Mouse (Mus musculus): ENCODE measurements around the gene Cox19.
"Not testable (repeated sequence)": the region's sequence is repeated elsewhere in the genome, so short reads cannot be mapped to it uniquely, and the experiment has no call there.

The Cox19 gene

GRCm38 (mm10) chr5:139351134-139351533, at the start of gene Cox19:
Cox19 (minus strand) TSS chr5:139351418.
- DNase-seq (ENCODE audit: extremely low read depth, insufficient read length, low spot score) = no peak

DNA sequence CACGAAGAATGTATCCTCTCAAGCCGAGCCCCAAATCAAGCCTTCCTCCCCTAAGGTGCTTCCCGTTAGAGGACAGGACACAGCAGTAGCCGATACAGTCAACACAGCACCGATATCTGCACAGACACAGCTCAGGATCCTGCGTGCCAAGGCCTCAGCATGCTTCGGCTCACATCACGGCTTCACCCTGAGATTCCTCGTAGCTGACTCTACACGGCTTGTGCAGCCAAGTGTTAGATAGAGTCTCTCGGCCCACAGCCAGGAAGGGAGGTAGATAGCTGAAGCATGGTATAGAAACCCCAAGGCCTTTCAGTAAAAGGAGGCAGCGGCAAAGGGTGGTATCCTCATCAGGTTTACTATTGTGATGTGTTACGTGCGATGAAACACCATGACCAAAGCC, 48.8 kb upstream of the Cox19 start:
- DNase-seq (ENCODE audit: extremely low read depth, insufficient read length, low spot score) = no peak

- no peak for DNase-seq (ENCODE audit: extremely low read depth, insufficient read length, low spot score)
Observed at GRCm38 (mm10) chr5:139398786-139399185, 47.6 kb upstream of the Cox19 start.

GRCm38 (mm10) chr5:139397959-139398753, 46.9 kb upstream of the Cox19 start:
- DNase-seq (ENCODE audit: extremely low read depth, insufficient read length, low spot score) = peak; percentile 69

- DNase-seq (ENCODE audit: extremely low read depth, insufficient read length, low spot score) = no peak
Observed at GRCm38 (mm10) chr5:139397359-139397916, 46.2 kb upstream of the Cox19 start.

- no peak for DNase-seq (ENCODE audit: extremely low read depth, insufficient read length, low spot score)
Observed at GRCm38 (mm10) chr5:139395528-139395927, 44.3 kb upstream of the Cox19 start.

DNA sequence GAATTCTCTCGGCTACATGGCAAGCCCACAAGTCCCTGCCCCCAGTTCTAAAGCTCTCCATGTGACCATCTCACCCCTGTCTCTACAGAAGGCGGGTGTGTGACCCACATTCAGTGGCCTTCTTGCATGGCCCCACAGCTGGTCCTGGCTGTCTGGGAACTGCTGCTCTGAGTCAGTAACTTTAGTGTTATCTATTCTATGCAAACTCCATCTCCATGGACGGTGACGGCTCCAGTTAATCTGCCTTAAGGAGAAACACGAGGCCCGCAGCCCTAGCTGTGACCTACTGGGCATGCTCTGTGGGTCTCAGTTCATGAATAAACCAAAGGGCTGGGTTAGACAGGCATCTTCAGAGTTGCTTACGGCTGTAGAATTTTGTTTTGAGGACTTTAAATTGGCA, 43.2 kb upstream of the Cox19 start:
- DNase-seq (ENCODE audit: extremely low read depth, insufficient read length, low spot score) = no peak

DNA sequence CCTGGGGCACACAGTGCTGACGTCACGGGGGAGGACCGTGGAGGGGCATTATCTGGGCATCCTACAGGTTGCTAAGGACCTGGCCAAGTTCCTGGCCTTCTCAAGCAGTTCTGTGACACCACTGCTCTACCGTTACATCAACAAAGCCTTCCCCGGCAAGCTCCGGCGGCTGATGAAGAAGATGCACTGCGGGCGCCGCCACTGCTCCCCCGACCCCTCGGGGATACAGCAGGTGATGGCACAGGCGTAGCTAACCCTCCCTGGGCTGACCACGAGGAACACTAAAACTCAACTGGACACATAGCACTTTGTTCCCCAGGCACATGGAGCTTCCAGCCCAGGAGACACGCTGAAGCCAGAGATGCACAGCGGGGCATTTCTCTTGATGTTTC, 42.0 kb upstream of the Cox19 start:
- no peak for DNase-seq (ENCODE audit: extremely low read depth, insufficient read length, low spot score)

DNA sequence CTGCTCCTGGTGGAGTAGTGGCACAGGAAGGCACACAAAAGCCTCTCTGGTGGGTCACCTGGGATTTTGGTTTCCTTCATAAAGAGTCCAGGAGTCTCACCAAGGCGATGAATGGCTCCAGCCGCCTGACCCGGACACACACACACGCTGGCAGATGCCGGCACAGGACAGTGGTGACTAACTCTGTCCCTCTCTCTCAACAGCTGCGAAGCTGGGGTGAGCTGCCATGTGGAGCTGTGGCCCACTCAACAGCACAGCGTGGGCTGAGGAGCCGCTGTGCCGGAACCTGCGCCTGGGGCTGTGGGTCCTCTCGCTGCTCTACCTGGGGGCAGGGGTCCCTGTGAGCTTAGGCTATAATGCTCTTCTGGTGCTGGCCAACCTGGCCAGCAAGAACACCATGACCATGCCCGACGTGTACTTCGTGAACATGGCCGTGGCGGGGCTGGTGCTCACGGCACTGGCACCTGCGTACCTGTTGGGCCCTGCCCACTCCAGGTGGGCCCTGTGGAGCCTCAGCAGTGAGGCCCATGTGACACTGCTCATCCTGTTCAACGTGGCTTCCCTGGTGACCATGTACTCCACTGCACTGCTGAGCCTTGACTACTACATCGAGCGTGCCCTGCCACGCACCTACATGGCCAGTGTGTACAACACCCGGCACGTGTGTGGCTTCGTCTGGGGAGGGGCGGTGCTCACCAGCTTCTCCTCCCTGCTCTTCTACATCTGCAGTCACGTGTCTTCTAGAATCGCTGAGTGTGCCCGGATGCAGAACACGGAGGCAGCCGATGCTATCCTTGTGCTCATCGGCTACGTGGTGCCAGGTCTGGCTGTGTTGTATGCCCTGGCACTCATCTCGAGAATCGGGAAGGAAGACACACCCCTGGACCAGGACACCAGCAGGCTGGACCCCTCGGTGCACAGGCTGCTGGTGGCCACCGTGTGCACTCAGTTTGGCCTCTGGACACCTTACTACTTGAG, 41.3 kb upstream of the Cox19 start:
- DNase-seq (ENCODE audit: extremely low read depth, insufficient read length, low spot score) = no peak

- no peak for DNase-seq (ENCODE audit: extremely low read depth, insufficient read length, low spot score)
Observed at GRCm38 (mm10) chr5:139391309-139391990, 40.2 kb upstream of the Cox19 start.

- not testable (repeated sequence) for DNase-seq (ENCODE audit: extremely low read depth, insufficient read length, low spot score)
Observed at GRCm38 (mm10) chr5:139390324-139391119, 39.3 kb upstream of the Cox19 start.

GRCm38 (mm10) chr5:139389676-139390061, 38.5 kb upstream of the Cox19 start:
- DNase-seq (ENCODE audit: extremely low read depth, insufficient read length, low spot score) = peak; percentile 71

- DNase-seq (ENCODE audit: extremely low read depth, insufficient read length, low spot score) = no peak
Observed at GRCm38 (mm10) chr5:139388694-139389675, 37.8 kb upstream of the Cox19 start.

- no peak for DNase-seq (ENCODE audit: extremely low read depth, insufficient read length, low spot score)
Observed at GRCm38 (mm10) chr5:139388195-139388570, 37.0 kb upstream of the Cox19 start.

DNA sequence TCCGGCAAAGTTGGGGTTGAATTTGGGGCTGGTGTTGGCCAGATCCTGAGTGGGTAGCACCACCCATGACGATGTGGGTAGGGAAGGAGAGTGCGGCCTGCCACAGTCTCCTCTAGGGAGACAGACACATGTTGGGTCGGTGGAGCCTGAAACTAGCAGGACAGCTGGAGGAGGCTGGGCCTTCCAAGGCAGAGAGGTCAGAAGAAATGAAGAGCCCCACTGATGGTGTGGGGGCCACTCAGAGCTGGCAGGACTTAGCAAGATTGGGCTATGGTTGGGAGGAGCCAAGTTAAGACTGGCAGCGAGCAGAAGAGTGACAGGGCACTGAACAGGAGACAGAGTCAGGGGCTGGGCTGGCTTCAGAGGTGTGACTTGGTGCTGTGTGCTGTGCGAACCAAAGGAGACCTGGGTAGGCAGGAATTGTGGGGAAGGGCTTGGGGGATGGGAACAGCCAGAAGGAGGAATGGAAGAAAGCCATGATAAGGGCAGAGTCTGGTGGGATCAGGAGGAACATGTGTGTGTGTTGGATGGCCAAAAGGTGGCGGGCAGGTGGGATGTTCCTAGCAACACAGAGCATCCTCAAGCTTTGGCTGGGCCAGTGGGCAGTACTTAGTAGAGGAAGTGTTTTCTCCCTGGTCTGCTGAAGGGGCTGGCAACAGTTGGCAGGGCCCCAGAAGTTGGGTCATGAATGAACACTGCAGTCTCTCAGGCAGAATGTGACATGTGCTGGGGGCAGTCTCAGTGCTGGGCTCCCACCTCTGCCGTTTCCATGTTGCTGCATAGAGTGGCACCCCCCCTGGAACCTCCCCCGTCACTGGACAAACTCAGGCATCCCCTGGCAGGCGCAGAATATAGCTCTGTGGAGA, 36.3 kb upstream of the Cox19 start:
- no peak for DNase-seq (ENCODE audit: extremely low read depth, insufficient read length, low spot score)

DNA sequence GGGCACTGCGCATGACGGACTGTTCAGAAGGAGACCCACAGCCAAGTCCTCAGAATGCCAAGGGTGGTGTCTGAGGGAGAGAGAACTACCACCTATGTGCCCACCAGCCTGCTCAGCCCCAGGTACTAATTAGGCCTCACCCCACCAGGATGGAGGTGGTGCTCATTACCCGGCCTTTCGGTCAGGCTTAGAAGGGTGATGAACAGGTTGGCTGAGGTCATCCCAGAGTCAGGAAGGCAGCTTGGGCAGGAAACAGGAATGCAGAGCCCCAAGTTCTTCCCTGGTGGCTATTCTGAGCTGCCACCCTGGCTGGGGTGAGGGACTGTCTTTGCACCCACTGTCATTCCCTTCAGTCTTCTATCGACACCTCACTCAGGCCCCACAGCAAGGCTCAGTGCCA, 34.8 kb upstream of the Cox19 start:
- no peak for DNase-seq (ENCODE audit: extremely low read depth, insufficient read length, low spot score)

- DNase-seq (ENCODE audit: extremely low read depth, insufficient read length, low spot score) = no peak
Observed at GRCm38 (mm10) chr5:139384531-139384930, 33.3 kb upstream of the Cox19 start.

DNA sequence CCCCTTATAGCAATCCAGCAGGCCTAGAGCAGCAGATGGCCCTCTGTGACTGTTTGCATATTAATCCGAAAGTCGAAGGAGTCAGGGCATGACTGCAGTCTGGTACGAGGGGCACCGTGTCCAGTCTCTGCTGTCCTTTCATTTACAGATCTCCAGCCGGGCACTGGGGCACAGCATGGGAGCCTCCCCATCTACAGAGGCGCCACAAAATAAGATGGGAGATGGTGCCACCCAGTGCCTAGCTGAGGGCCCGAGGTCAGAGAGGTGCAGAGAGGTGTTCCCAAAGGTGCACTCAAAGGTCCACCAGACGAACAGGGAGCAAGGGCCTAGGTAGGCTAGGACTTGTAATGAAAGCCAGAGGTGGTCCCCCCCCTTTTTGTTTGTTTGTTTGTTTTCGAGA, 32.0 kb upstream of the Cox19 start:
- no peak for DNase-seq (ENCODE audit: extremely low read depth, insufficient read length, low spot score)
